Mouse (Mus musculus) cerebellum, adult 2 months (tissue): Measurements from ENCODE around the gene Efnb2. TPM values are rescaled to one million over a fixed set of nuclear protein-coding genes. Genes with fewer than 3 reads are reported as not detected.
A peak's percentile ranks its signal among the peaks of the same experiment; 100 is the strongest.

ENCODE experiments used
- DNase-seq, 2 experiments: peaks; one replicate each; pipeline ENCODE4 v3.0.0; 2021
- H3K27ac ChIP-seq: fragments of 200-500 bp; 2 replicates; pipeline ENCODE4 v1.5.1; 2012; ENCODE audit warnings: low read length, control low read depth, inconsistent platforms; ENCODE audit not compliant: insufficient read depth
- H3K27me3 ChIP-seq: fragments of 200-500 bp; 2 replicates; pipeline ENCODE4 v1.6.1; 2012; ENCODE audit warnings: inconsistent platforms, mild to moderate bottlenecking, low read length, moderate library complexity; ENCODE audit not compliant: control insufficient read depth, insufficient read depth
- H3K4me1 ChIP-seq: fragments of 200-500 bp; 2 replicates; pipeline ENCODE4 v1.6.1; 2011; ENCODE audit warnings: low read length; ENCODE audit not compliant: control insufficient read depth, insufficient read depth
- H3K4me3 ChIP-seq: fragments of 200-500 bp; replicated peaks from 2 replicates; pipeline ENCODE3; 2011; ENCODE audit warnings: mild to moderate bottlenecking, low read depth, low read length, control low read depth; ENCODE audit not compliant: insufficient read depth
- CTCF ChIP-seq: fragments of 200-500 bp; IDR thresholded peaks from 2 replicates; pipeline ENCODE4 v1.5.1; 2011; ENCODE audit warnings: low read depth, mild to moderate bottlenecking, control low read depth, low read length, moderate library complexity, borderline replicate concordance; ENCODE audit not compliant: insufficient read depth
- POLR2A ChIP-seq: fragments of 200-500 bp; IDR thresholded peaks from 2 replicates; pipeline ENCODE4 v1.6.1; 2011; ENCODE audit warnings: low read length, control low read depth, borderline replicate concordance; ENCODE audit not compliant: insufficient read depth
- WGBS: fragments of 180-500 bp; shearing (Covaris S2); methylation state at CpG from one replicate; pipeline ENCODE4 v1.1.7; 2018; 5-methylcytosine and 5-hydroxymethylcytosine counted together
- polyA plus RNA-seq: library from polyadenylated mRNA; depleted of rRNA; stranded (reverse); fragments of >200 nt; gene quantifications from 2 replicates; pipeline ENCODE4 v1.2.3, GENCODE M21; 2012; rRNA removed

The Efnb2 gene
- 14.3 and 15.7 TPM in 2 replicates for polyA plus RNA-seq

GRCm38 (mm10) chr8:8661103-8661758 lies at the start of gene Efnb2:
Efnb2 (minus strand) TSS chr8:8661242.
- H3K27me3 ChIP-seq, result no peaks in the 10 kb centered on the region
- 0 out of 2 replicates have a peak, but pooled peaks cover 4% of the 10 kb centered on the region for H3K4me1 ChIP-seq
- H3K4me3 ChIP-seq, result peak within 1 kb of the TSS; percentile 57
- H3K27ac ChIP-seq, result no peak within 1 kb of the TSS
- TF ChIP-seq CTCF (no peak), POLR2A (0 out of 2 replicates have a peak, but pooled peaks have one; percentile 15)
- WGBS, result under 1% methylated on average over 69 of the region's 70 CpGs
- peak; percentile 85 to 88 for DNase-seq

- H3K4me1 ChIP-seq, result no peaks in the 10 kb centered on the region
- no peak overlapping the region for H3K4me3 ChIP-seq
- no peak for DNase-seq
- H3K27me3 ChIP-seq, result no peaks in the 10 kb centered on the region
- TF ChIP-seq POLR2A (no peak), CTCF (no peak)
- WGBS, result 83% methylated on average over 9 of the region's 9 CpGs
- H3K27ac ChIP-seq, result no peak overlapping the region
These were observed 43.8 kb upstream of the Efnb2 start for GRCm38 (mm10) chr8:8704813-8705212.

GRCm38 (mm10) chr8:8703668-8704067 lies 42.6 kb upstream of the Efnb2 start:
- no peak overlapping the region for H3K4me3 ChIP-seq
- TF ChIP-seq POLR2A (no peak), CTCF (no peak)
- H3K4me1 ChIP-seq, result no peaks in the 10 kb centered on the region
- DNase-seq, result no peak
- no peak overlapping the region for H3K27ac ChIP-seq
- no peaks in the 10 kb centered on the region for H3K27me3 ChIP-seq
- 74% methylated on average over 2 of the region's 2 CpGs for WGBS

GRCm38 (mm10) chr8:8700821-8701220 lies 39.8 kb upstream of the Efnb2 start:
- H3K4me1 ChIP-seq, result no peaks in the 10 kb centered on the region
- 92% methylated on average over 10 of the region's 10 CpGs for WGBS
- DNase-seq, result no peak
- no peak overlapping the region for H3K4me3 ChIP-seq
- TF ChIP-seq CTCF (no peak), POLR2A (no peak)
- H3K27me3 ChIP-seq, result no peaks in the 10 kb centered on the region
- H3K27ac ChIP-seq, result no peak overlapping the region

DNA sequence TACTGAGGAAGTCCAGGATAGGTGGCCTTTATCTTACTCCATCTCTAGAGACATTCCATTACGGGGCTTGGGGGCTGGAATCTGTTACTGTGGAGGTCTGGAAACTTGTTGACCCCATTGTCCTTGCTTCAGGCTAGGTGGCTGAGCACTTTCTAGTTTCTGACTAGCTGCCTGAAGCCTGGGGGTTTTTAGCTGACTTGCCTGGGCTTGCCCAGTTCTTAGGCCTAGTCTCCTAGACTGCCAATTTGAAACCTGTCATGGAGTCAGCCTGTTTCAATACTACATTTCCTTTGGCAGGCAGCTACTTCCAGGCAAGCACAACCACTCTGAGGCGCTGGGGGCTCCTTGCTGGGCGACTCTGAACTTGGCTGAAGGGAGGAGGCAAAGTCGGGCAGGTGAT lies 39.2 kb upstream of the Efnb2 start:
- 80% methylated on average over 4 of the region's 4 CpGs for WGBS
- no peak for DNase-seq
- no peak overlapping the region for H3K27ac ChIP-seq
- TF ChIP-seq CTCF (no peak), POLR2A (no peak)
- H3K27me3 ChIP-seq, result no peaks in the 10 kb centered on the region
- no peaks in the 10 kb centered on the region for H3K4me1 ChIP-seq
- no peak overlapping the region for H3K4me3 ChIP-seq

DNA sequence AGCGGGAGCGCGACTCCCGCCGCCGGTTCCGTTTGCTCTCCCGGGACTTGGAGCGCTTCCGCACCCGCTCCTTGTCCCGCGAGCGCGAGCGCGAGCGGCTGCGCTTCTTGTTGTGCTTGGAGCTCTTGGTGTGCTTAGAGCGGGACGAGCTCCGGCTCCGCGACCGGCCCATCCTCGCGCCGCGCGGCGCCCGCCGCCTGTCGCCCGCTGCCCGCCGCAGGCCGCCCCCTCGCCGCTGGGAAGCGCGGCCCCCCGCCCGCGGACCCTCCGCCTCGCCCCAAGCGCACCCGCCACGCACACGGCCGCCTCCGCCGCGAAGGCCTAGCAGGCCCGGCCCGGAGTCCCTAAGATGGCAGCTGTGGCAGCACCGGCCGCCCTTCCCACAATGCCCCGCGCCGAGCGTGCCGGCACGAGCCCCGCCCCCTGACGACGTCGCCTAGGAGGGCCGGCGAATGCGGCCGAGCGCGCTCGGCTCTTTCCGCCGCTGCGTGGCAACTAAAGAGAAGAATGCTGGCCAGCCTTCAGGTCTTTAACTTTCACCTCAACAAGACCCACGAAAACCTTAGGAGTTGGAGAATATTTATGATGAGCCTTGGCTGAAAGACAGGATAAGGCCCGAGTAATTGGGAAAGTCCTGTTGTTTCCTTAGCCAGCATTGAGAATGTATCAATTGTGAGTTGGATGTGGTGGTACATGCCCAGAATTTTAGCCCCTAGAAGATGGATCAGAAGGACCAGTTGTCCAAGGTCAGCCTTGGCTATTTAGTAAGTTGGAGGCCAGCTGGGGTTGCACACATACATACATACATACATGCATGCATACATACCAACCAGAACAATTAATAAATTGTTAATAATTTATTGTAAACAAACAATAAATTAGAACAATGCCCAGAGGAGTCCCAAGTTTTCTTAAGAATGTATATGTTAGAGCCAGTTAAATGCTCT lies 29.4 kb upstream of the Efnb2 start, which contains the start of gene Arglu1:
Arglu1 (minus strand) TSS at position 376 of the 947 bp plus-strand sequence.
- TF ChIP-seq CTCF (no peak), POLR2A (peak; percentile 71)
- peaks cover 6% of the 10 kb centered on the region; the same call in 1 of the 2 replicates for H3K4me1 ChIP-seq
- peak; percentile 95 to 97 for DNase-seq
- 0 out of 2 replicates have a peak, but pooled peaks cover 2% of the 10 kb centered on the region for H3K27me3 ChIP-seq
- under 1% methylated on average over 81 of the region's 81 CpGs for WGBS
- H3K4me3 ChIP-seq, result peak within 1 kb of the TSS; percentile 86
- peak within 1 kb of the TSS; percentile 31; the same call in 1 of the 2 replicates for H3K27ac ChIP-seq

GRCm38 (mm10) chr8:8689454-8690145 lies 28.6 kb upstream of the Efnb2 start:
- Histone ChIP-seq H3K4me1 (peaks cover 6% of the 10 kb centered on the region; the same call in 1 of the 2 replicates), H3K27me3 (0 out of 2 replicates have a peak, but pooled peaks cover 2% of the 10 kb centered on the region), H3K4me3 (peak overlapping the region; percentile 86), H3K27ac (peak overlapping the region; percentile 31; the same call in 1 of the 2 replicates)
- under 1% methylated on average over 49 of the region's 68 CpGs for WGBS
- TF ChIP-seq POLR2A (no peak), CTCF (no peak)
- peak; percentile 65 to 67 for DNase-seq
